Mouse (Mus musculus): ENCODE measurements around the gene Ptpn21. TPM values are rescaled to one million over a fixed set of nuclear protein-coding genes. Genes with fewer than 3 reads are reported as not detected.

Ptpn21 gene
- polyA plus RNA-seq (2015; fragmentation: Nextera tagmentation; extraction: Ambion mirVana), result 4.1 and 5.9 TPM in 2 replicates

DNA sequence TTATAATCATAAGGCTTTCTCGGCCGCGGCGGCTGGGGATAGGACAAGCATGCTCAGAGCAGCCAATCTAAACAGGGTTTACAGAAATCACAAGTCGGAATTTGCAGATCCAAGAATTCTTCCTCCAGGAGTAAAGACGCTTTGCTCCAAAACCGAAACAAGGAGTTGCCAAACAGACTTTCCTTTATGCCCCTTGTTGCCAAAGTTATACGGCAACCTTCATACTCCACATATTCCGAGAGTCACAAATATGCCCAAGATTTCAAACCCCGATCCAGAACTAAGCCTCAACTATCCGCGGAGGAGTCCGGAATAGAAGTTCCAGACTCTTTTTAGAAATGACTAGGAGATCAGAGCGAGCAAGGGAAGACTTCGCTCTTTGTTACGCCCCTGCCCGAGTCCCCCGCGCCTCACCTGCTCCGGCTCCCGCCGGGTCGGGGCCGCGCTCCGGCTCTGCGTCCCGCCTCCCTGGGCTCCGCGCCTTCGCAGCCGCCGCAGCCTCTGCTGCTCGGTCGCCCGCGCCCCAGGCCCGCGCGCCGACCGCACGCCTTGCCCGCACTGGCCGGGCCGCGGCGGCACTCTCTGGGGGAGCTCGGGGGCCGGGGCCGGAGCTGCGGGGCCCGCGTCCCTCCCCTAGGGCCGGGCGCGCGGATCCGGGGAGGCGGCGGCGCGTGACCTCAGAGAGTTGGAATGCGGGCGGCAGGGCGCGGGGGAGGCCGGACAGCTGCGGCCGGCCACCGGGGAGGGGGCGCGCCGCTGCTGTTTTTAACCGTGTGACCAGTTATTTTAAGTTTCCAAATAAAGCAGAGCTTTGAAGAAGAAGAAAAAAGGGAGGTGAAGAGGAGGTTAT is at the start of gene Ptpn21:
Gene Ptpn21 (minus strand): TSS at position 455 of the 850 bp plus-strand sequence.
- Histone ChIP-seq H3K4me1 (replicated peaks) (peaks cover 32% of the 10 kb centered on the region), H3K9me3 (no peaks in the 10 kb centered on the region), H3K27ac (replicated peaks) (peak within 1 kb of the TSS; percentile 9; the same call in 1 of the 2 replicates), H3K4me2 (peak within 1 kb of the TSS; percentile 93), H3K4me3 (peak within 1 kb of the TSS; percentile 60), H3K9ac (peak within 1 kb of the TSS; percentile 60), H3K36me3 (no peaks in the 10 kb centered on the region), H3K27me3 (peaks cover 10% of the 10 kb centered on the region)
- 0 out of 2 replicates have a peak, but pooled peaks have one; percentile 20 for ATAC-seq (ENCODE audit: low FRiP score, low read depth)
- WGBS, result under 1% methylated on average over 74 of the region's 75 CpGs

DNA sequence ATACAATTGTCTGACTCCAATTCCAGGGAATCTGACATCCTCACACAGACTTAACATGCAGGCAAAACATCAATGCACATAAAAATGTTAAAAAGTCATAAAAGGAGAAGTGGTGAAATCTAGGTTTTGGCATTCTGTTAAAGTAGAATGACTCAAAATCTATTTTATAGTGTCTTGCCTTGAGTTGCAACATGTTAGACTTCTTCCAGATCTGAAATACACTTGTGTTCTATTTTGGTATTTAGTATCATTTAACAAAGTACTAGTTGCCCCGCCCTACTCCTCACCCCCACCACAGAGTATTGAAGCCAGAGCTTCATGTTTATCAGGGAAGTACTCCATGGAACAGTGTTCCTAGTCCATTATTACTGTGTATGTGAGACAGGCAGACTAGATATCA is 47.0 kb upstream of the Ptpn21 start:
- H3K4me2 ChIP-seq, result no peak overlapping the region
- H3K4me1 ChIP-seq (replicated peaks), result no peaks in the 10 kb centered on the region
- 97% methylated on average over 1 of the region's 1 CpGs for WGBS
- no peak overlapping the region for H3K4me3 ChIP-seq
- H3K9ac ChIP-seq, result no peak overlapping the region
- peaks cover 76% of the 10 kb centered on the region for H3K36me3 ChIP-seq
- no peak overlapping the region for H3K27ac ChIP-seq (replicated peaks)
- no peak for ATAC-seq (ENCODE audit: low FRiP score, low read depth)
- no peaks in the 10 kb centered on the region for H3K27me3 ChIP-seq
- H3K9me3 ChIP-seq, result no peaks in the 10 kb centered on the region

DNA sequence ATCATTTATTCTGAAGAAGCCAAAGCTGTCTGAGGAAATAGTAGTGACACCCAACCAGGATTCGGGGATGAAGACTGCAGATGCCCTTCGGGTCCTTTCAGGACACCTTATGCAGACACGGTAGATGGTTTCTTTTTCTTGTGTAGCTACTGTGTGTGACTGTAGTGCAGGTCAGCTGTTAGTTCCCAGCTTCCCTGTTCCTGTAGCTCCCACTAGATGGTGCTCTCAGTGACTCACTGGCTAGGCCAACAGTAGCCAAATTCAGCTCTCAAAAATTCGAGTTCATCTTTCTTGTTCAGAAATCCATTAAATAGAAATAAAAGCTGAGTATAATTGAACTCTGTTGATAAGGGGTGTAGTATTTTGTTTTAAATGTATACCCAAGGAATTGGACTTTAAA is 41.9 kb upstream of the Ptpn21 start:
- 83% methylated on average over 4 of the region's 4 CpGs for WGBS
- no peak overlapping the region for H3K27ac ChIP-seq (replicated peaks)
- no peak overlapping the region for H3K4me2 ChIP-seq
- H3K36me3 ChIP-seq, result peaks cover 73% of the 10 kb centered on the region
- H3K4me3 ChIP-seq, result no peak overlapping the region
- no peak overlapping the region for H3K9ac ChIP-seq
- H3K9me3 ChIP-seq, result no peaks in the 10 kb centered on the region
- ATAC-seq (ENCODE audit: low FRiP score, low read depth), result no peak
- H3K27me3 ChIP-seq, result no peaks in the 10 kb centered on the region
- no peaks in the 10 kb centered on the region for H3K4me1 ChIP-seq (replicated peaks)

DNA sequence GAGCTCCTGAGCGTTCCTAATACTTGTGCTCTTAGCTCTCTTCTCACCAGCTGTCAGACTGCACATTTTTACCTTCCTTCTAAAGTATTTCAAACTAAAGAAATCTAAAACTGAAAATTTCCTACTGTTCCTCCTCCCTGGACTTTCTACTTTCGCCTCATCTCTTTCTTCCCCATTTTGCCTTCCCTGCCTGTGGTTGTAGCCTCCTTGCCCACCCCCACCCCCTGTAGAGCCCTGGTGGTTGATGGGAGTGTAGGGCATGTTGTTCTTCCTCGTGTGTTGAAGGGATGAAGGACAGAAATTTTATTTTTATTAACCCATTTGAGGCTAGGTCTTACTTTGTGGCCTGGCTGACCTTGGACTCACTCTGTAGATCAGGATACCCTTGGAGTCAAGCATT is 40.3 kb upstream of the Ptpn21 start:
- Histone ChIP-seq H3K4me2 (no peak overlapping the region), H3K27me3 (no peaks in the 10 kb centered on the region), H3K9ac (no peak overlapping the region), H3K9me3 (no peaks in the 10 kb centered on the region), H3K4me3 (no peak overlapping the region), H3K36me3 (peaks cover 68% of the 10 kb centered on the region), H3K27ac (replicated peaks) (no peak overlapping the region), H3K4me1 (replicated peaks) (no peaks in the 10 kb centered on the region)
- 80% methylated on average over 3 of the region's 3 CpGs for WGBS
- no peak for ATAC-seq (ENCODE audit: low FRiP score, low read depth)

DNA sequence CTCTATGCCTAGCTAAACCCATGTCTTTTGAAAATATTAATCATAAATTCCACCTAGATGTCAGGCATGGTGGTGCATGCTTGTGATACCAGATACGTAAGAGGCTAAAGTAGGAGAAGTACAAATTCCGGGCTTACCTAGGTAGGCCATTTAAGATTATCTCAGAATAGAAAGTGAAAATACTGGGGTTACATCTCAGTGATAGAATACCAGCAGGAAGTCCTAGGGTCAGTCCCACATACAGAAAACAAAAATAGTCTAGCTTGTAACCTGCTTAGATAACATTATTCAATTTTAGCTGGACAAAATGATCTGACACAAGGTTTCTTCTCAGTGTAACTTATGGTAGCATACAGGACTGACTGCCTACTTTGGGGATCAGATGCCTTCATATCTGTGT is 29.0 kb upstream of the Ptpn21 start:
- Histone ChIP-seq H3K27me3 (no peaks in the 10 kb centered on the region), H3K4me2 (no peak overlapping the region), H3K4me3 (no peak overlapping the region), H3K36me3 (peaks cover 80% of the 10 kb centered on the region), H3K9me3 (no peaks in the 10 kb centered on the region), H3K4me1 (replicated peaks) (no peaks in the 10 kb centered on the region), H3K27ac (replicated peaks) (no peak overlapping the region), H3K9ac (no peak overlapping the region)
- ATAC-seq (ENCODE audit: low FRiP score, low read depth), result no peak
- WGBS, result 96% methylated on average over 2 of the region's 2 CpGs

DNA sequence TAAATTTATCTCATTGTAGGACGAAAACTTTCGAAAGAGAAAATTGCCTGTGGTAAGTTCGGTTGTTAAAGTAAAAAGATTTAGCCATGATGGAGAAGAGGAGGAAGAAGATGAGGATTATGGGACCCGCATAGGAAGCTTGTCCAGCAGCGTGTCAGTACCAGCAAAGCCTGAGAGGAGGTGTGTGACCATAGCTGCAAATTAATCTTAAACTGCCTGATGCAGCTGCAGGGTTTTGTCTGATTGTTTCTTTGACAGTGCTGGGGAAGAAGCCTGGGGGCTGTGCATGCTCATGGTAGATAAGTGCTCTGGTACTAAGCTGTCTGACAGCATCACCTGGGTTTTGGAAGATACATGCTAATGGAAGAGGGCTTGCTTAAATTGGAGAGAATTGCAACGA is 22.5 kb upstream of the Ptpn21 start:
- no peaks in the 10 kb centered on the region for H3K4me1 ChIP-seq (replicated peaks)
- no peaks in the 10 kb centered on the region for H3K9me3 ChIP-seq
- peaks cover 70% of the 10 kb centered on the region for H3K36me3 ChIP-seq
- H3K4me2 ChIP-seq, result no peak overlapping the region
- no peak overlapping the region for H3K4me3 ChIP-seq
- no peak for ATAC-seq (ENCODE audit: low FRiP score, low read depth)
- no peak overlapping the region for H3K27ac ChIP-seq (replicated peaks)
- H3K27me3 ChIP-seq, result no peaks in the 10 kb centered on the region
- no peak overlapping the region for H3K9ac ChIP-seq
- 93% methylated on average over 6 of the region's 6 CpGs for WGBS

DNA sequence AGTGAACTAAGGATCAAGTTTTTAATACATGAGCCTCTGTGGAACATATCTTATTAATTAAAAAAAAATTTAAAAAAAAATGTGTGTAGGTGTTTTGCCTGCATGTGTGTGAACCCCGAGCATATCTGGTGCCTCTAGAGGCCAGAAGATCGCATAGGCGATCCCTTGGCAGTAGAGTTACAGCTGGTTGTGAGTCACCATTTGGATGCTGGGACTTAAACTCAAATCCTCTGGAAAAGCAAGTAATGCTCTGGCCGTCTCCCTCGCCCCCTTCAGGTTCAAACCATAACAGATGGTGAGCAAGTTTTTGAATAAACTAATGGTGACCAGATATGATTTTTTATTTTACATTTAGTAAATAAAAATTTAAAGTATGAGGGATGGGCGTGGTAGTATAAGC is 20.4 kb upstream of the Ptpn21 start:
- 91% methylated on average over 6 of the region's 6 CpGs for WGBS
- no peaks in the 10 kb centered on the region for H3K9me3 ChIP-seq
- H3K36me3 ChIP-seq, result peaks cover 52% of the 10 kb centered on the region
- no peak for ATAC-seq (ENCODE audit: low FRiP score, low read depth)
- no peak overlapping the region for H3K4me3 ChIP-seq
- H3K27me3 ChIP-seq, result no peaks in the 10 kb centered on the region
- H3K4me1 ChIP-seq (replicated peaks), result no peaks in the 10 kb centered on the region
- H3K27ac ChIP-seq (replicated peaks), result no peak overlapping the region
- no peak overlapping the region for H3K4me2 ChIP-seq
- H3K9ac ChIP-seq, result no peak overlapping the region

DNA sequence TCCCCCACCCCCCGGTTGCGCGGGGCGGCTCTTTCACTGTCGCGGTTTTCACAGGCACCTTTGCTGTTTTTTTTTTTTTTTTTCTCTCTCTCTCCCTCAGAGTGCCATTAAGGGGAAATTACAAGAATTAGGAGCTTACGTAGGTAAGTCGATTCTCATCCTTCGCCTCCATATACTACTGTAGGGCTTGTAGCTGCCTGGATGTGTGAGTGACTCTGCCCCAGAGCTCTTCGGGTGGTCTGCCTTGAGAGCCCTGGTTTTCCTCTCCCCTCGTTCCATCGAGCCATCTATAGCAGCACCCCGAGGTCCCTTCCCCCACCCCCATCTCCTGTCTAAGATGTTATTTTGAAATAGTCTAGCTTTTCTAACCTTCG is 10.2 kb upstream of the Ptpn21 start:
- Histone ChIP-seq H3K27ac (replicated peaks) (peak overlapping the region; percentile 96), H3K27me3 (no peaks in the 10 kb centered on the region), H3K4me3 (peak overlapping the region; percentile 97), H3K4me1 (replicated peaks) (peaks cover 35% of the 10 kb centered on the region), H3K36me3 (no peaks in the 10 kb centered on the region), H3K9ac (peak overlapping the region; percentile 98), H3K4me2 (peak overlapping the region; percentile 75), H3K9me3 (no peaks in the 10 kb centered on the region)
- 2% methylated on average over 12 of the region's 14 CpGs for WGBS
- ATAC-seq (ENCODE audit: low FRiP score, low read depth), result peak; percentile 57

DNA sequence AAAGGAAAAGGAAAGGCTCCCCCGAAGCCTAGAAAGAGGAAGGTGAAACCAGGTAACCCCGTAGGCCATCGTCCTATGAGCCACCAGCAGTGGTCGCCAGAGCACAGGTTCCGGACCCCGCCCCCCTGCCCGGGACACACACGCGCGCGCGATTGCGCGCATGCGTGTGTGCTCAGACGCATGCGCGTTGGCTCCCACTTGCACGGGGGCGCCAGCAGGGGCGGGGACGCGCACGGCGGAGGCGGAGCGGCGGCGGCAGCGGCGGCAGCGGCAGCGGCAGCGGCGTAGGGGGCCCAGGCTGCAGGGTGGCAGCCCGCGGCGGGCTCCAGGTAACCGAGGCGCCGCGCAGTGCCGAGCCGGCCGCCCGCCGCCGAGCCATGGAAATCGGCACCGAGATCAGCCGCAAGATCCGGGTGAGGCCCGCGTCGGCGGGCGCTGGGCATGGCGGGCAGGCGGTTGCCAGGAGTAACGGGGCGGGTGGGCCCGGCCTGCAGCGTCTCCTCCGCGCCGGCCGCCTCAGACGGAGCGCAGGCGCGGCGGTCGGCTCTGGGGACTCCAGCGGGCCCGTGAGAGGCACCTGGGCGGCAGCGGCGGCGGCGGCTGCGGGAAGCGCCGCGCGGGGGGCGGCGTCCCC is 9.7 kb upstream of the Ptpn21 start, which contains the start of gene Zc3h14:
Gene Zc3h14 (plus strand): TSS at position 219 of the 634 bp plus-strand sequence.
- Histone ChIP-seq H3K4me3 (peak within 1 kb of the TSS; percentile 97), H3K9ac (peak within 1 kb of the TSS; percentile 98), H3K27ac (replicated peaks) (peak within 1 kb of the TSS; percentile 96), H3K4me2 (peak within 1 kb of the TSS; percentile 75), H3K36me3 (no peaks in the 10 kb centered on the region), H3K27me3 (no peaks in the 10 kb centered on the region), H3K4me1 (replicated peaks) (peaks cover 33% of the 10 kb centered on the region), H3K9me3 (no peaks in the 10 kb centered on the region)
- WGBS, result under 1% methylated on average over 64 of the region's 87 CpGs
- peak; percentile 92 for ATAC-seq (ENCODE audit: low FRiP score, low read depth)

DNA sequence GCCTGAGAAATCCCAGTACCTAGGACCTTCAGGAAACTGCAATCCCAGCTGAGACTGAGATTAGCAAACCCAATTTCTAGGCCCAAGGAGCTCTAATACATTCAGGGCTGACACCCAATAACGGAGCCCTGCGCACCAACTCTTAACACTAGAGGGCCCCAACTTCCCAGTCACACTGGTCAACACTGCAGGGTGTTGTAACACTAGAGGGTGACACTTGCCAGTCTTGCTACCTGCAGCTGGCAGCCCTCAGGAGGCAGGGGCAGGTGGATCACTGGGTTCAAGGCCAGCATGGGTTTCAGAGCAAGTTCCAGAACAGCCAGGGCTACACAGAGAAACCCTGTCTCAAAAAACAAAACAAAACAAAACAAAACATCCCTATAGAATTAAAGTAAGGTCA is 8.9 kb upstream of the Ptpn21 start:
- Histone ChIP-seq H3K27ac (replicated peaks) (no peak overlapping the region), H3K4me3 (no peak overlapping the region), H3K9ac (no peak overlapping the region), H3K27me3 (no peaks in the 10 kb centered on the region), H3K4me2 (no peak overlapping the region), H3K4me1 (replicated peaks) (peaks cover 33% of the 10 kb centered on the region), H3K9me3 (no peaks in the 10 kb centered on the region), H3K36me3 (no peaks in the 10 kb centered on the region)
- ATAC-seq (ENCODE audit: low FRiP score, low read depth), result peak; percentile 31; the same call in 1 of the 2 replicates
- 3% methylated on average over 2 of the region's 2 CpGs for WGBS

DNA sequence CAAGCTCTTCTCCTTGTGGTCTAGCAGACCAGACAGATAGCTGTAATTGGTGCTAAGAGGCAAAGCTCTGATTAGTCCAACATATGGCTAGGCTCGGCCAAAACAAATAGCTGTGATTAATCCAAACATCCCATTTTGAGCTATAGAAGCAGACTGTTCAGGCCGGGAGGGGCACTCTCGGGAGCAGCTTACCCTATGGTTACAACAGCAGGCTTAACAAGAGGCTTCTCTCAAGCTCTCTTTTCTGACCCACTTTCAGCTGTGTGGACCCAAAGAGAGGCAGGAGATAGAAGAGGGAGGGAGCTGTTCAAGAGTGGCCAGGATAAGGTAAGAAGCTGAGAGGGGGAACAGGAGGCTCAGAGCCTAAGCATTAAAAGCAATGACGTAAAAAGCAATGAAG is 8.4 kb upstream of the Ptpn21 start:
- no peak overlapping the region for H3K9ac ChIP-seq
- no peaks in the 10 kb centered on the region for H3K27me3 ChIP-seq
- peaks cover 29% of the 10 kb centered on the region for H3K4me1 ChIP-seq (replicated peaks)
- ATAC-seq (ENCODE audit: low FRiP score, low read depth), result no peak
- H3K9me3 ChIP-seq, result no peaks in the 10 kb centered on the region
- no peak overlapping the region for H3K4me3 ChIP-seq
- H3K4me2 ChIP-seq, result no peak overlapping the region
- H3K36me3 ChIP-seq, result no peaks in the 10 kb centered on the region
- no peak overlapping the region for H3K27ac ChIP-seq (replicated peaks)
- WGBS, result 80% methylated on average over 4 of the region's 4 CpGs

DNA sequence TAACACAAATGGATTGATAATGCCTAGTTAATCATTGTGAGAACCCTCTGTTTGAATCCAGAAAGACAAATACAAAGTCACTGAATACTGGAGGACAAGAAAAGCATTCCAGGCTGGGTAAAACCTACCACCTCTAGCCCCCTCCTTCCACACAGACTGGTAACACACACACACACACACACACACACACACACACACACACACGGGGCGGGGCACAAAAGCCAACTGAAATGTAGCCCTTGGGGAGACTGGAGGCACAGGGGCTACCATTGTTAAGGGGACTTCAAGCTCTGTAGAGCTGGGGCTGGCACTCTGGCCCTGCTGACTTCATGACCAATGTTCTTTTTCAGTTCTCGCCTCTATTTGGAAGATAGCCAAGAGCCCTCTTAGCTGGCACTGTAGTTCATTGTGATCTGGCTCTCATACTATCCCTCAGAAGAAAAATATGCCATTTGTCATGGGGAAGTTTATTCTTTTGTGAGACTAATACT is 3.9 kb upstream of the Ptpn21 start:
- peak; percentile 57 for ATAC-seq (ENCODE audit: low FRiP score, low read depth)
- H3K9me3 ChIP-seq, result no peaks in the 10 kb centered on the region
- H3K27me3 ChIP-seq, result peaks cover 10% of the 10 kb centered on the region
- H3K4me3 ChIP-seq, result no peak overlapping the region
- H3K27ac ChIP-seq (replicated peaks), result no peak overlapping the region
- WGBS, result 40% methylated on average over 3 of the region's 3 CpGs
- no peak overlapping the region for H3K4me2 ChIP-seq
- H3K36me3 ChIP-seq, result no peaks in the 10 kb centered on the region
- H3K9ac ChIP-seq, result no peak overlapping the region
- H3K4me1 ChIP-seq (replicated peaks), result peaks cover 8% of the 10 kb centered on the region
